Mouse (Mus musculus) mouse embryonic stem cell (cell line): ENCODE measurements around the gene Eefsec.

Experiments
- in situ Hi-C, 2 experiments: fragments of 300-500 bp; cut with MboI; formaldehyde crosslinking; loops; 1 replicate in 1 of 2; 3 replicates in 1 of 2; pipeline ENCODE4 v1.14.3; 2019 to 2020; ENCODE audit warnings: low sequenced_read_pairs in 2 of 2, low pct_unique_long_range_greater_than_20kb in 1 of 2, mixed read lengths in 1 of 2; ENCODE audit not compliant: unreplicated experiment in 1 of 2

Gene Eefsec

DNA sequence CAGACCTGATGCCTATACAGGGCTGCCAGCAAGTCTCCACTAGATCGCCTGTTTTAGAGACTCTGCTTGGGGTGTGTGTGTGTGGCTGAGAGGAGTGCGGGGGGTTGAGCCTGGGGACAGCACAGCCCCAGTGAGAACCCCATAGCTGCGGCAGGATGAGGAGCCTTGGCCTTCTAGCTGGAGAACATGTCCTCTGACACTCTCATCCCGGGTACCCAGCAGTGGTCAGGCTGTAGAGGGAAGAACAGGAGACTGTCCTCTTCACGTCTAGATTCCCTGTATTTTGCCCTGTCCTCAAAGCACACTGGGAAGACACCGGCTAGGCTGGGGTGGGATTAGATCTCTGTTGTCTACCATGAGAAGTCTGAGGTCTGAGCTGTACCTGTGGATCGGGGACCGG is 210.9 kb downstream of the Eefsec start:
- in situ Hi-C loops, result loop anchor here in 1 of 2 experiments (5.0 kb wide), 1 partner anchor 43 kb away; the partner anchor contains the start of gene Gata2

DNA sequence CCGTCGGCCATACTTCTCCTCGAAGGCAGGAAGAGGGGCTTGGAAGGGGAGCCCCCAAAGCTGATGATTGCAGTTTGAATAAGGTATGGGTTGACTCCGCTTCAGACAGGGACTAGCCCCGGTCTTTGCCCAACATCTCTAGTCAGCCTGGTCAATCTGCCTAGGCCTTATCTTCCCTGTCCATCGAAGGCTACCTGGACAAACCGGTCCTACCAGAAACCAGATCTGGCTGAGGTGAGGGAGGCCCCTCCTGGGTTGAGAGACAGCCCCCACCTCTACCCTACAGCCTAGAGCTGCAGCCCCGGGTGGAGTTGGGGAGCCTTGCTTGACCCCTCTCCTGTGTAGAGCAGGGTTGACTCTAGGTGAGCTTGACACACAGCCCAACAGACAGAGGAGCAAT is 212.3 kb downstream of the Eefsec start:
- in situ Hi-C loops, result no loop called here

DNA sequence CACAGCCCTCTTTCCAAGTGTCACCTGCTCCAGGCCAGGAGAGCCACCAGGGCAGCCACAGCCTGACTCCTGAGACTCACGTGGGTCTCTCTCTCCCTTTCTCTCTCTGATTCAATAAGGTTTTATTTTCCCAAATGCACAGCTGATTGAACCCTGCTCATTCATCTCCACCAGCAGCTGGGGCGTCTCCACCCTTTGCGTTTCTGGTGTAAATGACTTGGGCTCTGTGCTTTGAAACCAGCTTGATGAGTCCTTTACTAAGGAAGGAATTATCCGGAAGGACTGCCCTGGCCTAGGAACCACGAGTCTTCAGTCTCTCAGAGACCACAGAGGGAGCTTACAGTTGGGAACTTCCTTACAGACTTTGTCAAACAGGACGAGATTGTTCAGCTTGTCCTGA is 214.1 kb downstream of the Eefsec start:
- in situ Hi-C loops, result no loop called here

DNA sequence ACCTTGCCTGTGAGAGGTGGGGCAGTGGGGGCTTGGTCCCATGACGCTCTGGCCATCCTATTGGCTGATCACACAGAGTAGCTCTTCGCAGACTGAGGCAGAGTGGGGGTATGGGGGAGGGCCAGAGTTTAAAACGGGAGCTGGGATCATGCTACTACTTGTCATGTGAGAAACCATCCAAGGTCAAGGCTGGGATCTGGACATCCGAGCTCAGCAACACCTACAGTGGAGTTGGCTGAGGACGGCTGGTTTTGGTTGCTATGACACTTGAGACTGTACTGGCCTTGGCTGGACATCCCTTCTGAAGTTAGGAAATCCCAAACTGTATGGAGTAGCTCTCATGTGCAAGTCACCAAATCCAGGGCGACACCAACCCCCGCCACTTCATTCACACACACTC is 214.5 kb downstream of the Eefsec start:
- in situ Hi-C loops, result no loop called here

DNA sequence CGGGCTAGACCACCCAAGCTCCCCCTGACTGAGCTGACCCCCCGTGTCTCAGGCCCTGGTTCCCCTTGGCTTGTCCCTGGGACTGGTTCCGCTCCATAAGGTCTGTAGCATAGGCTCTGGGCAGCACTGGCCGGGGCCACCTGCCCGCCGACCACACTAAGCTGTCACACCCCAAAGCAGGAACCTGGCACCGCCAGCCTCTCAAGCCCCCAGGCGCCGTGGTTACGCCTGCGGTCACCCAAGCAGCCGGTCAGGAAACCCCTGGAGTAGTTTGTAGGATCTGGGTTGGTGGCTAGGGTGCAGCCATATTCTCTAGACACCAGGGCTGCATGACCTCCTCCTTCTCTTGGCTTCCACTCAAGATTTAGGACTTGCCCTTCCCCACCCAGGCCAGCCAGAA is 217.1 kb downstream of the Eefsec start:
- in situ Hi-C loops, result no loop called here

DNA sequence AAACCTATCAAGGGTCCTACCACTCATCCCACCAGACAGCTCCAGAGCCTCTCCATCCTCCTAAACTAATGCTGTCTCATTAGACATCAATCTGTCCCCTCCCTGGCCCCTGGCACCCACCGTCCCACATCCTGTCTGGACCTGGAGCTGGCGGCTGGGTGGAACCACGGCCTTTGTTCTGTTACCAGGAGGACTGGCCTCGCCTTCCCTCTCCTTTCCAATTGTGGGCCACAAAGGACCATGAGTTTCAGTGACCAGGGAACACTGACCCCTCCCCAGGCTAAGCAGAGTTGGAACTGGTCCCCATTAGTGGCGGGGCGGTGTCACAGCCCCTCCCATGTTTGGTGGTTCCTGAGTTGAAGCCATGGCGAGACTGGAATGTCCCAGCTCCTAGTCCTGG is 218.8 kb downstream of the Eefsec start:
- in situ Hi-C loops, result no loop called here

DNA sequence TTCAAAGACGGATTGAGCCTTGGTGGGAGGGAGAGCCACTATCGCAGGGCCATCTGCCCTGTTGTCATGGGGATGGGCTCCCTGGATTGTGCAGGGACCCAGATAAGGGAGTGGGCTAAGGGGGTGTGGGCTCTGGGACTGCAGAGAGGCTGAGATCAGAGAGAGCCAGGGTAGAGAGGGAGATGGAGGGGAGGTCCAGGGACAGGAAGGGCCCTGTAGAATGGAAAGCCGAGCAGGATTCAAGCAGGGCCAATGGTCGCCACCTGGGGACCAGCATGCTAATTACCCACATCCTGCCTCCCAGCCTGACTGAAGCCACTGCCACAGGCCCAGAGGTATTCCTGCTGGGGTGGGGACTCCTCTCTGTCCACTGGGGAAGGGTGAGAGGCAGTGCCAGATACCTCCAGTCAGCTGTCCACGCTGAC is 219.8 kb downstream of the Eefsec start:
- in situ Hi-C loops, result no loop called here

DNA sequence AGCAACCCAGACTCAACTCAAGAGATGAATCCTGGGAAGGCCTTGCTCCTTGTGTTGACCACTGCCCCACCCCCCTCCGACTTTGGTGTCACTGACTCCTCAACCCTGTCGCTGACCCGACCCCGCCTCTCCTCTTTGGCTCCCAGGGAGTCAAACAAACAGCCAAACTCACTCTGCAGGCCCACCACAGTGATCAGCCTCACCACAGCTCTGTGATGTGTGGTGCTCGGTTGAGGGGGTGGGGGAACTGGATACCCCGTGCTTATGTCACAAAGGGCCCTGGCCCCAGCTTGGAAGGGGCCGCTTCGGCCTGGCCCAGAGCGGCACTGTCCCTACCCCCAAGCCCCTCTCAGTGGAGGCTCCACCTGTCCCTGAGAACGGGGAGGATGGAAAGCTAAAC is 224.4 kb downstream of the Eefsec start, which contains the start of gene Dnajb8:
Gene Dnajb8 (plus strand): TSS at position 301 of the 400 bp plus-strand sequence.
- in situ Hi-C loops, result no loop called here

DNA sequence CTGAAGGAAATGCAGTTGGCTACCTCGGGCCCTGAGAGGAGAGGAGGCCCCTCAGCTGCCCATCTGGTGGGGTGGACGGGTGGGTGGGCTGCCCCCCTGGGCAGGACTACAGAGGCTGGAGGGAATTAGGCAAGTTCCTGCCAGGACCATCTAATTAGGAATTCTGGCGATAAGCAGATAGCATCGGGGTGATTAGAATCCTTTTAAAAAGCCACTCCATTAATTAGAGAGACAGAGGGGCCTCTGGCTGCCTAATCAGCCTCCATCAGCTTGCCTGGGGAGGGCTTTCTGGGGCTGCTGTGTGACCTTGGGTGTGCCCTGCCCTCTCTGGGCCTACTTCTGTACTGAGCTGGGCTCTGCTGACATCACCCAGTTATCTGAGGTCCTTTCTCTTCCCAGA is 227.2 kb downstream of the Eefsec start:
- in situ Hi-C loops, result no loop called here

DNA sequence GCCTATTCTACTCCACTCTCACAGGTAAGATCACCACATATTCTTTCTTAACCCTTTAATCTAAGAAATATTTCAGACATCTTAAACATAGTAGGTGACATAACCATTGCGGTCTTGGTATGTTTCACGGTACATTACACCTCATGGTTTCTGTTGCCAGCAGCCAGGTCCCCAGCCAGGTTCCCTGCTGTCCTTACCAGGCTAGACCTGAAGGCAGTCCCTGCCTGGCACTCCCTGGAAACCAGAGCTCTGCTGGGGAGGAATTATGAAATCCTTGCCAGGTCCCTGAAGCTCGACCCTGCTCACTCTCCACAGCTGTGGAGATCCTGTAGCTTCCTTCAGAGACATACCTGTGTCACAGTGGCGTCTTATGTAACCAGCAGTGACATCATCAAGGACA is 230.1 kb downstream of the Eefsec start:
- in situ Hi-C loops, result no loop called here

DNA sequence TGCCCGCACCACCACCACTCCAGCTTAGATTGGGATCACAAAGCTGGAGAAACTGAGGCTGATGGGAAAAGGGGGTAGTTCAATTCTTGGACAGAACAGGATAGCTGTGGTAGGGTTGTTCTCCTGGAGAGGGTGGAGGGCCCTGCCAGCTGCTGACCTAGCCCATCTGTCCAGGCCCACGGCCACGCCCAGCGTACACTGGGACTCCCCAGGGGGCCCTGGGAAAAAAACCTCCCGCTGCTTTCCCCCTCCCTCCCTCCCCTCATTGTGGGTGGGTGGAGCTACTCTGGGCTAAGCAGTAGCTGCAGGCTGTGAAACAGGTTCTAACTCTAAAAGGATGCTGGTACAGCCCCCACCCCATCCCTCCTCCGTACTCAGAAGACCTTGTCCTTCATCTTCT is 230.5 kb downstream of the Eefsec start:
- in situ Hi-C loops, result no loop called here

DNA sequence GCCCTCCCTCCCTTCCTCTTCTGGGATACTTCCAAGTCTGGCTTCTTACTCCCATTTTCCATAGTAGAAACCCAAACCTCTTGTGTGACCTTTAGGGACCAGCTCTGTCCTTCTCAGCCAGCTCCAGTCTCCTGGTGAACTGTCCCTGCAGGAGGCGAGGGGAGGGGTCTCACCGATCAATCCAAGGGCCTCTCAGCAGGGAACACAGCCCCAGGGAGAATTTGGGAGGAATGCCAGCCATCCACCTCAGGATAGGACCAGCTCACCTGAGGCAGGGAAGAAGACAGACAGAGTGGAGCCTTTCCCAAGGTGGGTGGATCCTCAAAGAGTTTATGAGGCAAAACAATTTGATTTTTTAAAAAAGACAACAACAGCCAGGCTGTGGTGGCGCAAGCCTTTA is 236.2 kb downstream of the Eefsec start:
- in situ Hi-C loops, result no loop called here

DNA sequence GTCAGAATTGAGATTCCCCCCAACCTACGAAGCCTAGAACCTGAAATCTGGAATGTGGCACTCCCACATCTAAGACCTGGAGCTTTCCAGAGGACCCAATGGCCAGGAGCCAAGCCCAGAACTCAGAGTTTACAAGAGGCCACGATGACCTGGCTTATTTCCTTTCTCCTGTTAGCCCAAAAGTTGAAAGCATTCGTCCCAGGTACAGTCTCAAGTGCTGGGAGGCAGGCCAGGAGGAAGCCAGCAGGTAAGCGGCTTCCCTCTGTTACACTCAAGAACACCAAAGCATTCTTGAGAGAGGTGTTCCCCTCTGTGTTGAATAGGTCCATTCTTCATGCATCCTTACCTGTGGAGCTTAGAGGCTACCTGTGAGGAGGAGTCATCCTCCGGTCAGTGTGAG is 236.9 kb downstream of the Eefsec start:
- in situ Hi-C loops, result no loop called here

DNA sequence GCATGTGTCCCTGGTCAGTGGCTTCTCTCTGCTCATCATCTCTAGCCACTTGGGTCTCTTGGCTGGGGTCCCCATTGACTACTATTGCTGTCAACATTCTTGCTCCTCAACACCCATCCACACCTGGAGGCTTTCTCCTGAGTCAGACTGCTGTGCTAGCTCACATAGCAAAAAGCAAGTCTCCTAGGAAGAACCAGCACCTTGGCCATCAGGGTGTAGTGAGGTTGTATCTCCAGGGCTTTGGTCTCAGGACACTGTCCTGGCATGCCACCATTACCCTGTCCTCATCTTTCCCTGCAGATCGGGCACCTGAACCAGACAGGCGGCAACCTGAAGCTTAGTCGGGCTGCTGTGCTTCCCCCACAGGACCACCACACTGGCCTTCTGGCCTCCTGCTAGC is 238.0 kb downstream of the Eefsec start:
- in situ Hi-C loops, result no loop called here

DNA sequence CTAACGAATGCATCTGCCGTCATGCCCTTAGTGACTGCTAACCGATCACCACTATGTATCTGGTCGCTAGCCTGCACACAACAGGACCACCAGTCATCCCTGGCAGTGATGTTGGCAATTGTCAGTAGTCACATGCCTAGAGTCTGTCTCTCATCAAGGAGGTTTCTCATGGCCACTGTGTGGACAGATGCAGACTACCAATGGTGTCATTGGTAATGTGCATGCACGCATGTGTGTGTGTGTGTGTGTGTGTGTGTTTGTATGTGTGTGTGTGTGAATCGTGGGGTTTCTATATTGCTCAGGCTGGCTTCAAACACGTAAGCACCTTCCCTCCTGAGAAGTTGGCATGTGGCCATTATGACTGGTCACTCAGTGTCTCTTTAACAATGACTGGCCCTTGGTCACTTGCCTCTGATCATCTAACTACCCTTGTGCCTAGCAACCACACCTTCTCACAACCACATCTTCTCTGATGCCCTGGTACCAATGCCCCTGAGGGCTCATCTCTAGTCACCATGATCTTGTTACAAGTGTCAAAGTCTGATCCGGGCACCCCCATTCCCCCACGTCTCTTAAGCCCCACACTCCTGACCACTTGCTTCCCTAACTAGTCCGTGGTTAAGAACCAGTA is 238.8 kb downstream of the Eefsec start:
- in situ Hi-C loops, result no loop called here
